Mouse (Mus musculus) left cerebral cortex, postnatal 14 days (tissue): ENCODE data around the gene Trmt1. TPM values are rescaled to one million over a fixed set of nuclear protein-coding genes. Genes with fewer than 3 reads are reported as not detected.

Experiments
- DNase-seq, 2 experiments: peaks; one replicate each; pipeline ENCODE4 v3.0.0; 2021 to 2022; ENCODE audit warnings: low spot score in 2 of 2, mixed read lengths in 1 of 2
- intact Hi-C: fragments of 180-260 bp; cut with DNase I; formaldehyde crosslinking; loops from one replicate; pipeline ENCODE4 v1.15.1; 2025
- total RNA-seq, 2 experiments: library from RNA; stranded (reverse); gene quantifications; 2 replicates each; pipeline ENCODE4 v1.2.3; 2021

The Trmt1 gene
- total RNA-seq, 2 experiments from 2014 or later: 89.3 to 96.7 TPM

DNA sequence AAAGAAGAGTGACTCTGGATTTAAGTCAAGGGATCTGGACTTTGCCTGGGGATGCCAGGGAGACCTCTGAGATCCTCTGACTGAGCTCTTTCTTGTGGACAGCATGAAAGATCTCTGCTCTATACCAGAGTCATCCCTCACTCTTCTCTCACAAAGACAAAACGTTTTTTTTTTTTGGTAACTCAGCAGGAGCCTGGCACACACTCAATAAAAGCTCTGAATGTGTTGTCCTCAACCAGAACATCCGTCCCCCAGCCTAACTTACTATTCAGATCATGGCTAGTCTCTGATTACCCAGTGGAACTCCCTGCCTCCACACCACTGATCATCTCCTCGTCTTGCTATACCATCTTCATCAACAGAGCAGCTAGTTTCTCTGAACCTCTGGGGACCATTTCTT, 1.6 kb upstream of the Trmt1 start:
- no peak for DNase-seq
- intact Hi-C loops: no loop called here

DNA sequence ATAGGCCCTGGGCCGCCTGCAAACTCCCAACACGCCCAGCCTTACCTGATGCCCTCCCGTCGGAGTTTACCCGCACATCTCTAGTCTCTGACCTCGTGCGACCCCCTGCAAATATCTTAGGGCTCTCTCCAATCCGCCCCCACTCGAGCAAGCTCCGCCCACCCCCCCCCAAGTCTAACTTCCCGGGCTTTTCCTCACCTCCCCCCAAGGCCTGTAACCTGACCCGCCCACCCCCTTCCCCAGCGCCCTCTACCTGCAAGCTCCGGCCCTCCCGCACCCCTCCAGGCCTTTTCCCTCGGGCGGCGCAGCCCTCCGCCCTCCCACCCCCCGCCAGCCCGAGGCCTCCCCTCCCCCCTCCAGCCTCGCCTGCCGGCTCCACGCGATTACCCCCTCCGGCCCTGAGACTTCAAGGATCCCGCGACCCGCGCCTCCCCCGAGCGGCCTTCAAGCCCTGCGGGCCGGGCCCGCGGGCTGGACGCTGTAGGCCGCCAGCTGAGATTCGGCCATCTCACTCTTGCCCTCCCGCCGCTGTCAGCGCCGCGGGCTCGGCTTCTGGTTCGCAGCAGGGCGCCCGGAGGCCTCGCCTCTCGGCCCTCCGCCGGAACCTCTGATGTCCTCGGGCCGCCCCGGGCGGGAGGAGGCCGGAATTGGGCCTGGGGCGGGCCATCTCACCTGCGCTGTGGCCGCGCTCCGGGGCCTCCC, 1.0 kb downstream of the Trmt1 start:
- no peak for DNase-seq
- intact Hi-C loops: no loop called here

DNA sequence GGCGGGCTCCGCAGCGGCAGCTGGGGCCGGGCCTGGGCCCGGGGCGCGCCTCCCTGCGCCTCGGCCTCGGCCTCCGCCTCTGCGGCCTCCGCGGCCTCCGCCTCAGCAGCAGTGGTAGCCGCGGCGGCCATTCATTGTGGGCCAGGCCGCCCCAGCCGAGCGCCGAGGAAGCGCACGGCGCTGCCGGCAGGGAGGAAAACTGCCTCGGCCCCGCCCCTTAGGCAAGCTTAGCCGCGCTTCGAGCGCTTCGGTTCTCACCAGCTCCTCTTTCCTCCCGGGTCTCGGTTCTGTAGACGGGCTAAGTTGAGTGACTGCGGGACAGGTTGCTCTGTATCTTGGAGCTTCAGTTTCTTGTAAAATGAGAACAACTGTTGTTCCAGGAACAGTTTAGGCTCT, 1.6 kb downstream of the Trmt1 start, which contains the start of gene Nacc1:
Gene Nacc1 (minus strand): TSS at position 158 of the 396 bp plus-strand sequence.
- intact Hi-C loops: no loop called here
- peak; percentile 82 to 88 for DNase-seq

DNA sequence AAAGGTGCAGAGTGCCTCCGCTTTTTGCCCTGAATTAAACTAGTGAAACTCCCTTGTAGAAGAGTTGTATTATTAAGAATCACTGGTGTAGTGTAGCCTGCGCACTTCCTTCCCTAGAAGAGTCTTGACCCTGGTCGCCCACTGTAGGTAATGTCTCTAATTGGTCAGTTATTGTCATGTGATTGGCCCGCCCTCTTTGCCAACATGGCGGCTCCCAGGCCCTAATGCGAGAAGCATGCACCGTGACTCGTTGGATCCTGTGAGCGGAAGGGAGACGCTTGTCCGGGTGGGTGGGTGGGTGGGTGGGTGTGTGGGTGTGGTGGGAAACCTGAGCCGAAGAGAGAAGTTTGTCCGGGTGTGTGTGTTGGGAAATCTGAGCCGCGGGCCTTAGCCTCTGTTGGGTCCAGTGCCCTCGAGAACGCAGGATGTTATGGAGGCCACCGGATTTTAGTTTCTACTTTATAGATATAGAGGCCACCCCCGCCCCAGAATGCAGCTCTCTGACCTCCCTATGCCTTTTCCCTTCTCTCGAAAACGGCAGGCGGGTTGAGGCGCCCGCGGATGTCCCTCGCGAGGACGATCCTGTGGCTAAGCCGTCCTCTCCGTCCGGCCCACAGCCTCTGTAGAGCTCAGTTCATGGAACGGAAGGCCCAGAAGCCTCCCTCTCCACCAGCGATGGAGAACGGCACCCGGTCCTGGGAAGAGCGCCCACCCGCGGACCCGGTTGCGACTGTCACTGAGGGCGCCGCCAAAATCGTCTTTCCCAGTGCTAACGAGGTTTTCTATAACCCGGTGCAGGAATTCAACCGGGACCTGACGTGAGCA, 3.2 kb downstream of the Trmt1 start:
- intact Hi-C loops: no loop called here
- DNase-seq: peak; percentile 94 to 96

DNA sequence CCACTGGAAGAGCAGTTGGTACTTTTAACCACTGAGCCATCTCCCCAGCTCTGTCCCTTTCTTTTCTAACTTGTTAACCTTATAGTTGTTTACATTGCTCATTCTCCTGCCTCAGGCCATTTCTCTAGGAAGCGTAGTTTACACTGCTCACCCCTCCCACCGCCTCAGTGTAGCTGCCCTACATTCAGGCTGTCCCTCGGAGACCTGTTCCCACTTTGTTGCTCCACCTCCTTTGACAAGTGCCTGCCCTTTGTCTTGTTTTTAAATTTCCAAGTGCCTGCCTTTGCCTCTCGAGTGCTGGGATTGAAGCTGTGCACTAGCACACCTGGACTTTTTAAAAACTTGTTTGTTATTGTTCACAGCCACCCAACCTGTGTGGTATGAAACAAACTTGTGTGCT, 7.2 kb downstream of the Trmt1 start:
- no peak for DNase-seq
- intact Hi-C loops: no loop called here

DNA sequence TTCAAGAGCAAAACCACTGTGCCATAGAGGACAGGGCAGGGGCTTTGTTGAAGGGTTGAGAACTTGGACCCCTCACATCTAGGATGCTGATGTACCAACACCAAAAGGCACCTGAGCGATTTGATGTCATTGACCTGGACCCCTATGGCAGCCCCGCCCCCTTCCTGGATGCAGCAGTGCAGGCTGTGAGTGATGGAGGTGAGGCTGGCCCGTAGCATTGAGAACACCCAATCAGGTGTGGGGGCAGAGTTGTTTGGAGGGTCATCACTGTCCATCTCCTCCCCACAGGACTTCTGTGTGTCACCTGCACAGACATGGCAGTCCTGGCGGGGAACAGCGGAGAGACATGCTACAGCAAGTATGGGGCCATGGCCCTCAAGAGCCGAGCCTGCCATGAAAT, 9.0 kb downstream of the Trmt1 start:
- intact Hi-C loops: no loop called here
- DNase-seq: no peak

DNA sequence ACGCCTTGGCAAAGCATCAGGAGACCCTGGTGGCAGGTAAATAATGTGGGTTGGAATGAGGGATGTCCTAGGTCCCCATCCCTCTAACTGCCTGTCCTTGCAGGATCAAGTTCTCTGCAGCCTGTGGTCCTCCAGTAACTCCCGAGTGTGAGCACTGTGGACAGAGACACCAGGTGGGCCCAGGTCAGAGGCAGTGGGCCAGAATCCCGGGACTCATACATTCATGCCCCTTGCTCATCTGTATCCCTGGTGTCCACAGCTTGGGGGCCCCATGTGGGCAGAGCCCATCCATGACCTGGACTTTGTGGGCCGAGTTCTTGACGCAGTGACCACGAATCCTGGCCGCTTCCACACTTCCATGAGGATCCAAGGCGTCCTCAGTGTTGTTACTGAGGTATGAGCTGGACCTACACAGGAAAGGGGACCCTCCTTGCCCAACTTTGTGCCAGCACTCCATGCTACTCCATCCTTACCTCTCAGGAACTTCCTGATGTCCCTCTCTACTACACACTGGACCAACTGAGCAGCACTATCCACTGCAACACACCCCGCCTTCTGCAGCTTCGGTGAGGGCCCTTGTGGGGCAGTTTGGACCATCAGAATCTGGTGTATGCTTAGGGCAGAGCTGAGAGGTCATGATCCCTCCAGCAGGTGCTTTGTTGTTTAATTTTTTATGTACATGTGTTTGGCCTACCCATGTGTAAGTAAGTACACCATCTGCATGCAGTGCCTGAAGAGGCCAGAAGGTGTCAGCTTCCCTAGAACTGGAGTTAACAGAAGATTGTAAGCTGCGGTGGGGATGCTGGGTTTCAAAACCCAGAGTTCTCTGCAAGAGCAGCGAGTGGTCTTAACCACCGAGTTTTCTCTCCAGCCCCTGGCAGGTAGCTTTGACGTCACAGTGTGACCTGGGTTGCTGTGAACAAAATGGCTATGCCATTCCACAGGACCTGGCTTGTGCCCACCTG, 11.3 kb downstream of the Trmt1 start:
- intact Hi-C loops: loop anchor here (2.0 kb wide), 1 partner anchor 115 kb away; no protein-coding TSS in a partner anchor
- peak; percentile 62 to 81 for DNase-seq

DNA sequence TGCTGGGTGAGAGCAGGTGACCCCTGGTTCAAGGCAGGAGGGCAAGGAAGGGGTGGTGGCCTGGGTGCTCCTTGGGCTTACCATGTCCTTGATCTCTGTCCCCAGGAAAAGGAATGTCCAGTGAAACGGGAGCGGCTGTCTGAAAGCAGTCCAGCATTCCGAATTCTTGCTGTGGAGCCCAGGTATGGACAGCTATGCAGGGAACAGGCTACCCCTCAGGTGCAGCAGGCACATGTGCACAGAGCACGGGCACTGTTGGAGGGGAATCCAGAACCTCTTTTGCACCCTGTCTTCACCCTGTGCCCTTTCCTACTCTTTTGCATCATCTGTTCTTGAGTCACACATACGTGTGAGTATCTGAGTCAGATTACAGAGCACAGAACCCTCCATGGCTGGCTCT, 12.2 kb downstream of the Trmt1 start:
- intact Hi-C loops: loop anchor here (2.0 kb wide), 1 partner anchor 115 kb away; no protein-coding TSS in a partner anchor
- DNase-seq: no peak

DNA sequence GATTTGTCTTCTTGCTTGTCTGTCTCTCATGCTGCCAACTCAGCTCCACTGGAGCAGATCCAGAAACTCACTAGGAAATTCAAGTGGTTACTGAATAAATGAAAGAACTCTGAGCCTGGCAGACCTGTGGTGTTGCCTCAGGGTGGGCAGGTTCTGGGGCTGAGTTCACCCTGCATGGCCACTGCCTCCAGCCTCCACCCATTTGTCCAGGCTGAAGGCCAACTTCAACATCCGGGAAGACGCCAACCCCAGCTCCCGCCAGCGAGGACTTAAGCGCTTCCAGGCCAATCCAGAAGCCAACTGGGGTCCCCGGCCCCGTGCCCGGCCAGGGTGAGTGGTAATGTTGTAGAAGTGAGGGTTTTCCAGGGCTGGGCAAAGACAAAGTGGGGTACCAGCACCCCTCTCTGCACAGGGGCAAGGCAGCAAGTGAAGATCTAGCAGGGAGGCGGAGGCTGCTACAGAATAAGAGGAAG, 12.9 kb downstream of the Trmt1 start:
- DNase-seq: peak; percentile 21 to 64
- intact Hi-C loops: loop anchor here (2.0 kb wide), 1 partner anchor 114 kb away; no protein-coding TSS in a partner anchor

DNA sequence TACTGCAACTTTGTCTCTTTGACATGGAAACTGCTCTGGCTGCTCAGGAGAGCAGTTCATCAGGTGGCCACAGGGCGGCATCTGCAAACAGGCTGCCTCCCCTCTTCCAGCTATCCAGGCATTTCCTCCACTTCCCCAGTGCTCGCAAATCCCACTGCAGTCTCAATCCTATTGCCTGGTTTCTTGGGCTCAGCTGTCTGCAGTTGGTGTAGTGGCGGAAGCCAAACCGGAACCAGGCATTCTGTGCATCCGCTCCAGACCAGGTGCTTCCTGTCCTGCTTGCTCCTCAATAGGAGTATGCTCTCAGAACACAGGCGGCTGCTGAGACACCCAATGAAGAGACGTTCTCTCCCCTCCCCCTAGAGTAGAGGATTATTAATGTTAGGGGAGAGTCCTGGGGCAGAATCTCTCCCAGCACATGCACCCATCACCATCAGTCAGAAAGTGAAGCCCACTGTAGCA, 13.8 kb downstream of the Trmt1 start:
- peak; percentile 71 to 89 for DNase-seq
- intact Hi-C loops: loop anchor here (2.0 kb wide), 1 partner anchor 113 kb away; no protein-coding TSS in a partner anchor

DNA sequence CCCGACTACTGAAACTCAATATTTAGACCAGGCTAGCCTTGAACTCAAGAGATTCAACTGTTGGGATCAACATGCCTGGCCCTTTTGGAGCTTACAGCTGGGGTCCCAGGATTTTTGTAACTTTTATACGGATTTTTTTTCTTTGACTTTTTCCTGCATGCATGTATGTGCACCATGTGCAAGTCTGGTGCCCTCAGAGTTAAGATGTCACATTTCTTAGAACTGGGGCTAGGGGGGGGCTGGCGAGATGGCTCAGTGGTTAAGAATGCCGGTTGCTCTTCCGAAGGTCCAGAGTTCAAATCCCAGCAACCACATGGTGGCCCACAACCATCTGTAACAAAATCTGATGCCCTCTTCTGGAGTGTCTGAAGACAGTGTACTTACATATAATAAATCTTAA, 14.4 kb downstream of the Trmt1 start:
- DNase-seq: no peak
- intact Hi-C loops: no loop called here

DNA sequence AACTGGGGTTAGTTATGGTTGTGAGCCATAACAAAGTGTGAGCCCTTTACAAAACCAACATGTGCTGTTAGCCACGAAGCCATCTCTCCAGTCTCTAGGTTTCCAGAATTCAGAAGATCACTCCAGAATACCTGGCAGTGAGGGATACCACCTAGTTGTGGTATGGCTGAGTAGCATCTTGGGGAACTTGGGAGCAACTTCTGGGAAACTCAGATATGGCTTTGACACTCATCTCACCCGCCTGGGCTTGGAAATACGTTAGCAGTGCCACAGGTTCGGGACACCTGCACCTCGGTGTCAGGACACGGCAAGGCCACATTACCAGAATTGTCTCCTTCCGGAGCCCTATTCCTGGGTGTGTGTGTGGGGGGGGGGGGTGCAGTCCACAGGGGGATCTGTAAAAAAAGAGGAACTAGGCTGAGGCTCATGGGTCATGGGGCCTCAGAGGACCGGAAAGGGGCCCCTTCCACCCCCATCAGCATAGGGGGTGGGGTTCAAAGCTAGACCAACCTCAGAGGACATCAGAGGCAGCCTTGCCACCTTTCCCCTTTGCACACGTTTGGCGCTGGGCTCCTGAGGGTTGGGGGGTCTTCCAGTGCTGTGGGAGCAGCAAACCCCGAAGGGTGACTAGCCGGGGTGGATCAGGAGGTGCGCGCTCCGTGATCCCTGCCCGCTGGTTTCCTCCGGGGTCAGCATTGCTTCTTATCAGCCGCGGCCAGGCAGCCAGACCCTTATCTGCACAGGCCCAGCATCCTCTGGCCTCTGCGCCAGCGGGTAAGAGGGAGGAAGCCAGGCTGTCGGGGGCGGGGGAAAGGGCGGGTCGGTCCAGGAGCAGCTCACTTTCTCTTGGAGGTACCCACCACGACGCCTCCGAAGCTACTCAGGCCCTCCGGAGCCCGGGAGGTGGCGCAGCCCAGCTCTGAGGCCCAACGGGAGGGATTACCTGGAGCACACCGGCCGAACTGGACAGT, 15.1 kb downstream of the Trmt1 start, which contains the start of gene Lyl1:
Gene Lyl1 (plus strand): TSS at position 517 of the 971 bp plus-strand sequence.
- intact Hi-C loops: no loop called here
- DNase-seq: peak in 1 of 2 experiments; percentile 17

DNA sequence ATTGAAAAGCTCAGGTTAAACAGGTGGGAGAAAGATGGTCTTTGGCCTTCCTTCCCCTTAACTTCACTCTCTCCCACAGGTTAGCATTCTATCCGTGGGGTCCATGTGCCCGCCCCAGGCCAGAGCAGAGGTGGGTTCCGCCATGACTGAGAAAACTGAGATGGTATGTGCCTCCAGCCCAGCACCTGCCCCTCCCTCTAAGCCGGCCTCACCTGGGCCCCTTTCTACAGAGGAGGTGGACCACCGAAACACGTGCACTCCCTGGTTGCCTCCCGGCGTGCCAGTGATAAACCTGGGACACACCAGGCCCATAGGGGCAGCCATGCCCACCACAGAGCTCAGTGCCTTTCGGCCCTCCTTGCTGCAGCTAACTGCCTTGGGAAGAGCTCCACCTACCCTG, 16.5 kb downstream of the Trmt1 start:
- intact Hi-C loops: no loop called here
- no peak for DNase-seq

DNA sequence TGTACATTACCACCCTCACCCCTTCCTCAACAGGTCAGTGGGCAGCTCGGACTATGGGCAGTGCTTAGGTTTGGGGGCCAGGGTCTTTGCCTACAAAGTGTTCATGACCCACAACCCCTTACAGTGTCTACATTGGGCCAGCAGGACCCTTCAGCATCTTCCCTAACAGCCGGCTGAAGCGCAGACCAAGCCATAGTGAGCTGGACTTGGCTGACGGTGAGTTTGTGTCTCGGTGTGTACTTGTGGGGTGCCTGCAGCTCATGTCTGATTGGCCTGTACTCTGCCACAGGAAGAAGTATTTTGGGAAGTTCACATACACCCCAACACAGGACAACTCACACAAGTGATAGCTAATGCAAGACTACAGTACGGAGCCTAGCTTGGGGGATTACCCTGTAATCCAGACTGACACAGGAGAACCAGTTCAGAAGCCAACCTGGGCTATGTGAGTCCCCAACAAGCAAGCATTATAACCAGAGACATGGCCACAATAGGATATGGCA, 16.9 kb downstream of the Trmt1 start:
- intact Hi-C loops: no loop called here
- no peak for DNase-seq

DNA sequence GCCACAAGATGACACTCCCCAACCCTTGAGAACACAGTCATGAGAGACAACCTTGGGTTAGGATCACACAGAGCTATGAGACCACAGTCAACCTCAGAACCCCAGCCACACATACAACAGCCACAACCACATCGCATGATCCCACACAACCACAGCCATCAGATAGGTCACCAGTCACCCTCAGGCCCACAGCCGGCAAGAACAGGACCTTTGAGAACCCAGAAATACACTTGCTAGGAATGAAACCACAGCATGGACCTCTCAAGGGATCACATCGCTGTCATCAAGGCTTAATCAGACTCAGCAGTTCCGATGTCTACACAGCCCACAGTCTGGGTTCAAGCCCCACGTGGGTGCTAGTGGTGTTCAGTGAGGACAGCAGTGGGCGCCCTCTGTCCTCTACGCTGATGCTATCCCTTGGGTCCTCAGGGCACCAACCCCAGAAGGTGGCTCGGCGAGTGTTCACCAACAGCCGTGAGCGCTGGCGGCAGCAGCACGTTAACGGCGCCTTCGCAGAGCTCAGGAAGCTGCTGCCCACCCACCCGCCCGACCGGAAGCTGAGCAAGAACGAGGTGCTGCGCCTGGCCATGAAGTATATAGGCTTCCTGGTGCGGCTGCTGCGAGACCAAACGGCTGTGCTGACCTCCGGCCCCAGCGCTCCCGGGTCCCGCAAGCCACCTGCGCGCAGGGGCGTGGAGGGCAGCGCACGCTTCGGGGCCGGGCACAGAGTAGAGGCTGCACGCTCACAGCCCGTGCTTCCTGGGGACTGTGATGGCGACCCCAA, 17.6 kb downstream of the Trmt1 start:
- intact Hi-C loops: no loop called here
- no peak for DNase-seq

DNA sequence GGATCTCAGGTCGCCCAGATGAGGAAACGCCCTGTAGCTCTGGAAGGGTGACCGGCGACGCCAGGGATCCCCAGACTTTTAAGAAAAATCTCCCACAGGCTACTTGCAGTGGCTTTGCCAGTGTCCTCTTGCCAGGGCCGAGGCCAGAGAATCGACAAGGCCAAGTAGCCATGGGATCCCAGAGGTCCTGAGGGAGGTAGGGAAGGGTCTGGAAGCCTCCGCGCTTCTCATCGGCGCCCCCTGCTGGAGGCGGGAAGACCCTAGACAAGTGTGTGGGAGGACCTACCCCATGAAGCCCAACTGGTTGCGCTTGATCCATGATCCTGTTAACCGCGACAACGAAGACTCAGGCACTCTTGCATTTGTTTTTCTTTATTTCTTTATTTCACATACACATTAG, 18.2 kb downstream of the Trmt1 start:
- intact Hi-C loops: no loop called here
- peak; percentile 74 for DNase-seq
